Mouse (Mus musculus): ENCODE measurements around the gene Tanc2.

GRCm38 (mm10) chr11:105941973-105942372 is 352.2 kb downstream of the Tanc2 start:
- no peak for TF ChIP-seq CTCF (IDR thresholded peaks at IDR 0.05; ENCODE audit: low read depth)
- no peak for TF ChIP-seq EP300 (optimal IDR thresholded peaks at IDR 0.05)

All from stomach, postnatal 0 days (tissue).